Mouse (Mus musculus): ENCODE results near the gene Cfap100.

GRCm38 (mm10) chr6:90425361-90425760 is 3.2 kb downstream of the Cfap100 start:
- TF ChIP-seq EP300 (IDR thresholded peaks at IDR 0.05; ENCODE audit: low read depth) (no peak), CTCF (IDR thresholded peaks at IDR 0.05; ENCODE audit: low read depth) (no peak)

Measured in liver, postnatal 0 days (tissue).